Mouse (Mus musculus) intestine, embryonic 14.5 days (tissue): ENCODE measurements around the gene Prdm16. TPM values are rescaled to one million over a fixed set of nuclear protein-coding genes. Genes with fewer than 3 reads are reported as not detected.

Source experiments
- ATAC-seq: fragments of 200-750 bp; cut with Nextera tagmentation; replicated peaks from 2 replicates; pipeline ENCODE4 v1.8.0; 2017; ENCODE audit warnings: low read depth, moderate number of reproducible peaks, moderate TSS enrichment, moderate library complexity; ENCODE audit not compliant: low FRiP score, low TSS enrichment
- DNase-seq: peaks from one replicate; pipeline ENCODE4 v3.0.0-alpha.2; 2018; ENCODE audit warnings: low spot score
- H3K27ac ChIP-seq: fragments of 300-500 bp; sonication (generic); 2 replicates; pipeline ENCODE4 v1.5.1; 2014; ENCODE audit warnings: low read depth, mild to moderate bottlenecking, control low read depth
- H3K27me3 ChIP-seq: fragments of 300-500 bp; sonication (generic); replicated peaks from 2 replicates; pipeline ENCODE4 v1.6.1; 2014; ENCODE audit warnings: low read length, control low read depth; ENCODE audit not compliant: control insufficient read depth, insufficient read depth
- H3K36me3 ChIP-seq: fragments of 300-500 bp; sonication (generic); 2 replicates; pipeline ENCODE4 v1.6.1; 2014; ENCODE audit warnings: low read length, control low read depth; ENCODE audit not compliant: control insufficient read depth, insufficient read depth
- H3K4me1 ChIP-seq: fragments of 300-500 bp; sonication (generic); replicated peaks from 2 replicates; pipeline ENCODE4 v1.6.1; 2014; ENCODE audit warnings: low read length, control low read depth, mixed read lengths; ENCODE audit not compliant: control insufficient read depth, insufficient read depth
- H3K4me2 ChIP-seq: fragments of 300-500 bp; sonication (generic); 2 replicates; pipeline ENCODE4 v1.6.1; 2014; ENCODE audit warnings: low read length
- H3K4me3 ChIP-seq: fragments of 300-500 bp; sonication (generic); 2 replicates; pipeline ENCODE4 v1.5.1; 2014; ENCODE audit warnings: low read depth, low read length, control low read depth, mixed read lengths
- H3K9ac ChIP-seq: fragments of 300-500 bp; sonication (generic); 2 replicates; pipeline ENCODE4 v1.6.1; 2014; ENCODE audit warnings: mild to moderate bottlenecking, low read length
- H3K9me3 ChIP-seq: fragments of 300-500 bp; sonication (generic); 2 replicates; pipeline ENCODE4 v1.6.1; 2016; ENCODE audit warnings: low read length, control low read depth; ENCODE audit not compliant: control insufficient read depth
- WGBS: fragments of 180-500 bp; shearing (Covaris S2); extraction: QIAGEN DNeasy Blood & Tissue Kit; methylation state at CpG from one replicate; pipeline ENCODE4 v1.1.7; 2014; 5-methylcytosine and 5-hydroxymethylcytosine counted together
- polyA plus RNA-seq: library from polyadenylated mRNA; unstranded; fragments of >200 nt; fragmentation: Nextera tagmentation; extraction: Ambion mirVana; gene quantifications from 2 replicates; pipeline ENCODE4 v1.2.1, GENCODE M21; 2014

The Prdm16 gene
- polyA plus RNA-seq, 1 experiment from 2014 or later = 19.7 TPM

- no peaks in the 10 kb centered on the region for H3K9me3 ChIP-seq
- no peaks in the 10 kb centered on the region for H3K27me3 ChIP-seq
- ATAC-seq = no peak
- no peak overlapping the region for H3K4me2 ChIP-seq
- 43% methylated on average over 15 of the region's 15 CpGs for WGBS
- DNase-seq = no peak
- H3K4me3 ChIP-seq = no peak overlapping the region
- H3K27ac ChIP-seq = no peak overlapping the region
- H3K9ac ChIP-seq = no peak overlapping the region
- H3K36me3 ChIP-seq = no peaks in the 10 kb centered on the region
- H3K4me1 ChIP-seq = peaks cover 12% of the 10 kb centered on the region; the same call in 1 of the 2 replicates
Observed at GRCm38 (mm10) chr4:154568798-154569197, 67.9 kb downstream of the Prdm16 start.

- DNase-seq (no peak), ATAC-seq (no peak)
- Histone ChIP-seq H3K36me3 (no peaks in the 10 kb centered on the region), H3K9ac (no peak overlapping the region), H3K27ac (no peak overlapping the region), H3K27me3 (no peaks in the 10 kb centered on the region), H3K9me3 (no peaks in the 10 kb centered on the region), H3K4me2 (no peak overlapping the region), H3K4me3 (no peak overlapping the region), H3K4me1 (peaks cover 12% of the 10 kb centered on the region; the same call in 1 of the 2 replicates)
- 34% methylated on average over 11 of the region's 11 CpGs for WGBS
Observed at GRCm38 (mm10) chr4:154567942-154568341, 68.7 kb downstream of the Prdm16 start.

- H3K4me2 ChIP-seq = no peak overlapping the region
- H3K27me3 ChIP-seq = no peaks in the 10 kb centered on the region
- 88% methylated on average over 6 of the region's 6 CpGs for WGBS
- 0 out of 2 replicates have a peak, but pooled peaks cover 5% of the 10 kb centered on the region for H3K4me1 ChIP-seq
- ATAC-seq = no peak
- no peaks in the 10 kb centered on the region for H3K9me3 ChIP-seq
- H3K36me3 ChIP-seq = no peaks in the 10 kb centered on the region
- DNase-seq = no peak
- no peak overlapping the region for H3K4me3 ChIP-seq
- no peak overlapping the region for H3K27ac ChIP-seq
- H3K9ac ChIP-seq = no peak overlapping the region
Observed at GRCm38 (mm10) chr4:154563201-154563600, 73.5 kb downstream of the Prdm16 start.

- H3K9ac ChIP-seq = no peak overlapping the region
- WGBS = 93% methylated on average over 5 of the region's 5 CpGs
- no peaks in the 10 kb centered on the region for H3K9me3 ChIP-seq
- ATAC-seq (no peak), DNase-seq (no peak)
- H3K4me3 ChIP-seq = no peak overlapping the region
- H3K4me1 ChIP-seq = no peaks in the 10 kb centered on the region
- no peak overlapping the region for H3K4me2 ChIP-seq
- H3K27ac ChIP-seq = no peak overlapping the region
- no peaks in the 10 kb centered on the region for H3K27me3 ChIP-seq
- H3K36me3 ChIP-seq = no peaks in the 10 kb centered on the region
Observed at GRCm38 (mm10) chr4:154558041-154558440, 78.6 kb downstream of the Prdm16 start.

GRCm38 (mm10) chr4:154557168-154557567 is 79.5 kb downstream of the Prdm16 start:
- H3K9me3 ChIP-seq = no peaks in the 10 kb centered on the region
- no peaks in the 10 kb centered on the region for H3K36me3 ChIP-seq
- WGBS = 87% methylated on average over 11 of the region's 11 CpGs
- no peaks in the 10 kb centered on the region for H3K4me1 ChIP-seq
- no peak overlapping the region for H3K4me3 ChIP-seq
- H3K4me2 ChIP-seq = no peak overlapping the region
- ATAC-seq = no peak
- DNase-seq = no peak
- H3K27ac ChIP-seq = no peak overlapping the region
- no peaks in the 10 kb centered on the region for H3K27me3 ChIP-seq
- no peak overlapping the region for H3K9ac ChIP-seq

GRCm38 (mm10) chr4:154556418-154556817 is 80.3 kb downstream of the Prdm16 start:
- Histone ChIP-seq H3K4me3 (no peak overlapping the region), H3K9me3 (no peaks in the 10 kb centered on the region), H3K4me2 (no peak overlapping the region), H3K27me3 (no peaks in the 10 kb centered on the region), H3K9ac (no peak overlapping the region), H3K4me1 (no peaks in the 10 kb centered on the region), H3K27ac (no peak overlapping the region), H3K36me3 (no peaks in the 10 kb centered on the region)
- no peak for DNase-seq
- no peak for ATAC-seq
- 63% methylated on average over 11 of the region's 11 CpGs for WGBS

GRCm38 (mm10) chr4:154549961-154550393 is 86.7 kb downstream of the Prdm16 start:
- WGBS = 51% methylated on average over 17 of the region's 17 CpGs
- no peak overlapping the region for H3K9ac ChIP-seq
- ATAC-seq = no peak
- no peak for DNase-seq
- no peaks in the 10 kb centered on the region; the same call in 1 of the 2 replicates for H3K4me1 ChIP-seq
- no peak overlapping the region for H3K4me3 ChIP-seq
- H3K4me2 ChIP-seq = no peak overlapping the region
- no peaks in the 10 kb centered on the region for H3K27me3 ChIP-seq
- no peaks in the 10 kb centered on the region for H3K36me3 ChIP-seq
- no peaks in the 10 kb centered on the region for H3K9me3 ChIP-seq
- H3K27ac ChIP-seq = no peak overlapping the region

- Histone ChIP-seq H3K4me1 (no peaks in the 10 kb centered on the region; the same call in 1 of the 2 replicates), H3K4me3 (no peak overlapping the region)
- ATAC-seq = no peak
Observed at GRCm38 (mm10) chr4:154549497-154549896, 87.2 kb downstream of the Prdm16 start.

GRCm38 (mm10) chr4:154547176-154547855 is 89.4 kb downstream of the Prdm16 start:
- DNase-seq (no peak), ATAC-seq (no peak)
- Histone ChIP-seq H3K27ac (no peak overlapping the region), H3K27me3 (peaks cover 5% of the 10 kb centered on the region), H3K9me3 (no peaks in the 10 kb centered on the region), H3K9ac (no peak overlapping the region), H3K4me2 (no peak overlapping the region), H3K4me1 (peaks cover 20% of the 10 kb centered on the region), H3K36me3 (no peaks in the 10 kb centered on the region), H3K4me3 (no peak overlapping the region)
- 78% methylated on average over 21 of the region's 21 CpGs for WGBS

More at GRCm38 (mm10) chr4:154549497-154549896, 87.2 kb downstream of the Prdm16 start:
- Histone ChIP-seq H3K9me3 (no peaks in the 10 kb centered on the region), H3K36me3 (no peaks in the 10 kb centered on the region), H3K4me2 (no peak overlapping the region), H3K9ac (no peak overlapping the region), H3K27me3 (no peaks in the 10 kb centered on the region; the same call in 1 of the 2 replicates), H3K27ac (no peak overlapping the region)
- WGBS = 70% methylated on average over 11 of the region's 11 CpGs
- no peak for DNase-seq
